Mouse (Mus musculus): ENCODE results near the gene Man2a2. TPM values are rescaled to one million over a fixed set of nuclear protein-coding genes. Genes with fewer than 3 reads are reported as not detected.

Gene Man2a2
- 16.8 and 30.2 TPM in 2 replicates for polyA plus RNA-seq (2012; rRNA removed)

- Histone ChIP-seq H3K36me3 (ENCODE audit: control insufficient read depth, insufficient read depth, low read length) (peaks cover 5% of the 10 kb centered on the region), H3K4me3 (ENCODE audit: low read depth, low read length) (peak within 1 kb of the TSS; percentile 81), H3K27ac (ENCODE audit: insufficient read depth, low read depth, low read length) (peak within 1 kb of the TSS; percentile 42), H3K4me1 (ENCODE audit: control insufficient read depth, insufficient read depth, insufficient read length, low read length) (peaks cover 5% of the 10 kb centered on the region), H3K27me3 (ENCODE audit: control insufficient read depth, insufficient read depth, low read length) (no peaks in the 10 kb centered on the region)
- no peak for TF ChIP-seq POLR2A (IDR thresholded peaks at IDR 0.05; ENCODE audit: low read depth, low read length)
- TF ChIP-seq CTCF (IDR thresholded peaks at IDR 0.05; ENCODE audit: extremely low read depth, insufficient read length, insufficient replicate concordance, low read depth, low read length): peak; percentile 43; the same call in 1 of the 2 replicates
- under 1% methylated on average over 86 of the region's 86 CpGs for whole genome bisulfite sequencing
Observed at GRCm38 (mm10) chr7:80371041-80371751, at the start of gene Man2a2. Man2a2 (minus strand) TSS chr7:80371375.

DNA sequence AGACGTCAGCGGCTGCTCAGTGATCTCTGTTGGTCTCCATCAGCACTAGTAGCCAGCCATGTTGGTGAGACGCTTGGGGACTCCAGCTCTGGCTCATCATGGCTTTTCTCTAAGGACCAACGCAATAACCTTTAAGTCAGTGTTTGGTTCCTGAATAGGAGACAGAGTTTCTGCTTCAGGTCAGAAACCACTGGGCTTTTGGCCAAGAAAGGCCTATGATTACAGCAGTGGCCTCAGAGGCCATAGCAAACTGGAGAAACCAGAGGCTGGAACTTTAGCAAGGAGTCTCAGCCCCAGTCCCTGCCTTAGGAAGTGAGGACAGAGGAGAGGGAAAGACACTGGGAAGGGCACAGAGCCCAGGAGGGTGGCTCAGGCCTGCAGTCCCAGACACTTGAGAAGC, 49.4 kb upstream of the Man2a2 start:
- H3K36me3 ChIP-seq (ENCODE audit: control insufficient read depth, insufficient read depth, low read length): no peaks in the 10 kb centered on the region
- no peak overlapping the region for H3K4me3 ChIP-seq (ENCODE audit: low read depth, low read length)
- H3K4me1 ChIP-seq (ENCODE audit: control insufficient read depth, insufficient read depth, insufficient read length, low read length): peaks cover 17% of the 10 kb centered on the region
- TF ChIP-seq CTCF (IDR thresholded peaks at IDR 0.05; ENCODE audit: extremely low read depth, insufficient read length, insufficient replicate concordance, low read depth, low read length): no peak
- TF ChIP-seq POLR2A (IDR thresholded peaks at IDR 0.05; ENCODE audit: low read depth, low read length): no peak
- H3K27me3 ChIP-seq (ENCODE audit: control insufficient read depth, insufficient read depth, low read length): no peaks in the 10 kb centered on the region
- WGBS: 73% methylated on average over 4 of the region's 4 CpGs
- H3K27ac ChIP-seq (ENCODE audit: insufficient read depth, low read depth, low read length): peak overlapping the region; percentile 3; the same call in 1 of the 2 replicates

DNA sequence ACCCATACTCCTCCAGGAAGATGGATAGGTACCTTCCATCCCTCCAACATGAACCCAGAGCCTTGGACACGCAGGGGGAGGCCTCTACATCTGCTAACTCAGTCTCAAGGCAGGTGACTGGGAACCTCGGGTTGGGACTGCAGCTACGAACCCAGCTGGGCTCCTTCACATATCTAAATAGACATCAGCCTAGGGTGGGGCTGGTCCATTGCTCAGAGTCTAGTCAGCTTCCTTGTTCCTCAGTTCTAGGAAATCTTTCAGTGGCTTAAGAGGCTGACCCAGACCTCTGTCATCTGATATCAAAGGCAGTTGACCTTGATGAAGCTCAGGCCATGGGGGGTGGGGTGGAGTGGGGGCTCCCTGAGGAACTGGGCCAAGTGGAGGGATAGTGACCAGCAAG, 48.1 kb upstream of the Man2a2 start:
- Histone ChIP-seq H3K27me3 (ENCODE audit: control insufficient read depth, insufficient read depth, low read length) (no peaks in the 10 kb centered on the region), H3K4me1 (ENCODE audit: control insufficient read depth, insufficient read depth, insufficient read length, low read length) (peaks cover 17% of the 10 kb centered on the region), H3K27ac (ENCODE audit: insufficient read depth, low read depth, low read length) (no peak overlapping the region), H3K36me3 (ENCODE audit: control insufficient read depth, insufficient read depth, low read length) (no peaks in the 10 kb centered on the region), H3K4me3 (ENCODE audit: low read depth, low read length) (no peak overlapping the region)
- 22% methylated on average over 3 of the region's 3 CpGs for WGBS
- TF ChIP-seq CTCF (IDR thresholded peaks at IDR 0.05; ENCODE audit: extremely low read depth, insufficient read length, insufficient replicate concordance, low read depth, low read length) (no peak), POLR2A (IDR thresholded peaks at IDR 0.05; ENCODE audit: low read depth, low read length) (no peak)

DNA sequence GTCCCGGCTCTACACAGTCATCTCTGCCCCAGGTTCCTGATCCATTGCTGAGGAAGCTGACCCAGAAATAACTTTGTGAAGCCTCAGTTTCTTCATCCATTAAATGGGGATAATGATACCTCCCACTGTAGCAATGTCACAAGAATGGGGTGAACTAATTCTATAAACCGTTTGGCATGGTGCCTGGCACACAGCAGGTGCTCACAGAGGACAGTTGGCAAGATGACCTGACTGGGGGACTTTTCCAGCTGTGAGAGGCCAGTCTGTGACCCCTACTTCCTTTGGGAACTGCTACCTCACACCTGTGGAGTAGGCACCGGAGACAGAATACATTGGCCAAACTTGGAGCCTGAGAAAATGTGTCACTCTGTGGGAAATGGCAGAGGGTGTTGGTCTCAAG, 46.9 kb upstream of the Man2a2 start:
- Histone ChIP-seq H3K36me3 (ENCODE audit: control insufficient read depth, insufficient read depth, low read length) (no peaks in the 10 kb centered on the region), H3K4me3 (ENCODE audit: low read depth, low read length) (no peak overlapping the region), H3K27me3 (ENCODE audit: control insufficient read depth, insufficient read depth, low read length) (no peaks in the 10 kb centered on the region), H3K27ac (ENCODE audit: insufficient read depth, low read depth, low read length) (no peak overlapping the region), H3K4me1 (ENCODE audit: control insufficient read depth, insufficient read depth, insufficient read length, low read length) (peaks cover 16% of the 10 kb centered on the region)
- TF ChIP-seq CTCF (IDR thresholded peaks at IDR 0.05; ENCODE audit: extremely low read depth, insufficient read length, insufficient replicate concordance, low read depth, low read length) (no peak), POLR2A (IDR thresholded peaks at IDR 0.05; ENCODE audit: low read depth, low read length) (no peak)
- WGBS: 74% methylated on average over 3 of the region's 3 CpGs

DNA sequence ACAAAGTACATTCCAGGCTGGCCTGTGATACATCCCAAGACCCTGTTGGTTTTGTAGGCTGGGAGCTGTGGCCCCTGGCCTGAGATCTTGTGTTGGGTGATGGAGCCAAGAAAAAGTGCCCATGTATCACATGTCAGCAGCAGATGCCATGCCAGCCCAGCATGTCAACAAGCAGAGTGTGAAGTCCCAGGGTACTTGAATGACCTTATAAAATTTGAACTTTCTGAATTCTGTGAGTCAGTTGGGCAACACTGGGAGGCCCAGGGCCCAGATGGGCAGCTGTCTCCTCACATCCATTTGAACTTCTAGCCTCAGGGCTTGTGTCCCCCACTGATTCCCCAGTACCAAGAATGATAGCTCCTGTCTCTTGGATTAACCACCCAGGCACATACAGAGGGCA, 46.4 kb upstream of the Man2a2 start:
- TF ChIP-seq CTCF (IDR thresholded peaks at IDR 0.05; ENCODE audit: extremely low read depth, insufficient read length, insufficient replicate concordance, low read depth, low read length) (no peak), POLR2A (IDR thresholded peaks at IDR 0.05; ENCODE audit: low read depth, low read length) (no peak)
- H3K27ac ChIP-seq (ENCODE audit: insufficient read depth, low read depth, low read length): no peak overlapping the region
- H3K4me1 ChIP-seq (ENCODE audit: control insufficient read depth, insufficient read depth, insufficient read length, low read length): peaks cover 16% of the 10 kb centered on the region
- no peaks in the 10 kb centered on the region for H3K36me3 ChIP-seq (ENCODE audit: control insufficient read depth, insufficient read depth, low read length)
- no peak overlapping the region for H3K4me3 ChIP-seq (ENCODE audit: low read depth, low read length)
- no peaks in the 10 kb centered on the region for H3K27me3 ChIP-seq (ENCODE audit: control insufficient read depth, insufficient read depth, low read length)

DNA sequence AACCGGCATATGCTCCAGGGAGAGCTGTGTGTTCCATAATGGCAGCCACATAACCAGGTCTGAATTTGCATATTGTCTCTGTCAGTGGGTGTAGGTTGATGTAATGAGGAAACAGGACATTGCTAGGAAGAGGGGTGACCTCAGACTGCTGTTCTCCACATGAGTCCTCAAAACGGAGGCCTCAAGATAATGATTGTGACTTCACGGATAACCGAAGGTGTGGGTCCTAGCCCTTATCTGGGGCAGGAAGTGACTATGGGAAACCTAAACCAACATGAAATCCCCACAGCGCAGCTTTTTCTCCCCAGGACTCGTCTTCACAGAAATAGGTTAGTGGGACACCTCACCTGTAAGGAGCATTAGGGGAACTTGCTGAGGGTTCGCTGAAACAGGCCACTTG, 45.8 kb upstream of the Man2a2 start:
- H3K4me1 ChIP-seq (ENCODE audit: control insufficient read depth, insufficient read depth, insufficient read length, low read length): peaks cover 16% of the 10 kb centered on the region
- H3K4me3 ChIP-seq (ENCODE audit: low read depth, low read length): no peak overlapping the region
- no peak for TF ChIP-seq CTCF (IDR thresholded peaks at IDR 0.05; ENCODE audit: extremely low read depth, insufficient read length, insufficient replicate concordance, low read depth, low read length)
- TF ChIP-seq POLR2A (IDR thresholded peaks at IDR 0.05; ENCODE audit: low read depth, low read length): no peak
- no peaks in the 10 kb centered on the region for H3K36me3 ChIP-seq (ENCODE audit: control insufficient read depth, insufficient read depth, low read length)
- 87% methylated on average over 7 of the region's 7 CpGs for WGBS
- no peaks in the 10 kb centered on the region for H3K27me3 ChIP-seq (ENCODE audit: control insufficient read depth, insufficient read depth, low read length)
- H3K27ac ChIP-seq (ENCODE audit: insufficient read depth, low read depth, low read length): no peak overlapping the region

DNA sequence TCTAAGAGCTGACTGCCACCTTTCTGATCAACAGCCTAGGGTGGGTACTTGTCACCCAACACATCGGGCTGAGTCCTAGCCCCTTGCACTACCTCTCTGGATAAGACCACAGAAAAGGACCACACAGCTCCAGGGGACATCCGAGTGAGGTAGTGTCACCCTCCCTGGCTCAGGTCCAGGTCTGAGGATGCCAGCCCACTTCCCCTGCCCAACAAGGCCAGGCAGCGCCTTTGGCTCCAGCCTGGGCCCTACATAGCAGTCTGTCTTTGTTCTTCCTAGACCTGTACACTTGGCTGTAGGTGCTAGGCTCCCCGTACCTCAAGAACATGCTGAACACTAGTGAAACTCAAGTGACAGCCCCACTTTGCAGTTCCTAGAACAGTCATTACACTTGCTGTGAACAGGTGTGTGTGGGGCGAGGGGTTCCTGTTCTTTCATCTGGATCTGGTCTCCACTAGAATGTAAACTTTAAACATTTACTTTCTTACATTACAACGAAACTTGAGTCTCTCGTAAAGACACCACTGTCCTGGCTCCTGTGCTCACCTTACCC, 43.2 kb upstream of the Man2a2 start:
- 81% methylated on average over 7 of the region's 7 CpGs for WGBS
- TF ChIP-seq CTCF (IDR thresholded peaks at IDR 0.05; ENCODE audit: extremely low read depth, insufficient read length, insufficient replicate concordance, low read depth, low read length): no peak
- TF ChIP-seq POLR2A (IDR thresholded peaks at IDR 0.05; ENCODE audit: low read depth, low read length): no peak
- H3K27ac ChIP-seq (ENCODE audit: insufficient read depth, low read depth, low read length): no peak overlapping the region
- H3K27me3 ChIP-seq (ENCODE audit: control insufficient read depth, insufficient read depth, low read length): no peaks in the 10 kb centered on the region
- H3K4me3 ChIP-seq (ENCODE audit: low read depth, low read length): no peak overlapping the region
- H3K4me1 ChIP-seq (ENCODE audit: control insufficient read depth, insufficient read depth, insufficient read length, low read length): peaks cover 9% of the 10 kb centered on the region; the same call in 1 of the 2 replicates
- H3K36me3 ChIP-seq (ENCODE audit: control insufficient read depth, insufficient read depth, low read length): no peaks in the 10 kb centered on the region

All from small intestine, adult 2 months (tissue).